Mouse (Mus musculus) lung, embryonic 16.5 days (tissue): Measurements from ENCODE around the gene Nf1. TPM values are rescaled to one million over a fixed set of nuclear protein-coding genes. Genes with fewer than 3 reads are reported as not detected.

Experiments used
- ATAC-seq: fragments of 200-750 bp; cut with Nextera tagmentation; 2 replicates; pipeline ENCODE4 v1.8.0; 2017; ENCODE audit warnings: low read depth, mild to moderate bottlenecking, moderate library complexity
- H3K27ac ChIP-seq: fragments of 300-500 bp; sonication (generic); 2 replicates; pipeline ENCODE4 v1.5.1; 2014; ENCODE audit warnings: mild to moderate bottlenecking, control low read depth, low read length
- H3K27me3 ChIP-seq: fragments of 300-500 bp; sonication (generic); 2 replicates; pipeline ENCODE4 v1.6.1; 2014; ENCODE audit warnings: low read depth, low read length, mixed read lengths; ENCODE audit not compliant: control insufficient read depth, insufficient read depth
- H3K36me3 ChIP-seq: fragments of 300-500 bp; sonication (generic); 2 replicates; pipeline ENCODE4 v1.6.1; 2014; ENCODE audit warnings: low read length; ENCODE audit not compliant: control insufficient read depth, insufficient read depth
- H3K4me1 ChIP-seq: fragments of 300-500 bp; sonication (generic); replicated peaks from 2 replicates; pipeline ENCODE4 v1.6.1; 2014; ENCODE audit warnings: low read length, mixed read lengths; ENCODE audit not compliant: control insufficient read depth, insufficient read depth
- H3K4me2 ChIP-seq: fragments of 300-500 bp; sonication (generic); 2 replicates; pipeline ENCODE4 v1.6.1; 2014; ENCODE audit warnings: low read depth, low read length, control low read depth
- H3K4me3 ChIP-seq: fragments of 300-500 bp; sonication (generic); 2 replicates; pipeline ENCODE4 v1.5.1; 2014; ENCODE audit warnings: mild to moderate bottlenecking, low read length, control low read depth
- H3K9ac ChIP-seq: fragments of 300-500 bp; sonication (generic); 2 replicates; pipeline ENCODE4 v1.6.1; 2014; ENCODE audit warnings: low read length, control low read depth
- H3K9me3 ChIP-seq: fragments of 300-500 bp; sonication (generic); 2 replicates; pipeline ENCODE4 v1.6.1; 2016; ENCODE audit warnings: low read length; ENCODE audit not compliant: control insufficient read depth
- WGBS: fragments of 180-500 bp; shearing (Covaris S2); extraction: QIAGEN DNeasy Blood & Tissue Kit; methylation state at CpG from one replicate; pipeline ENCODE4 v1.1.7; 2014; 5-methylcytosine and 5-hydroxymethylcytosine counted together
- polyA plus RNA-seq: library from polyadenylated mRNA; unstranded; fragments of >200 nt; fragmentation: Nextera tagmentation; extraction: Ambion mirVana; gene quantifications from 2 replicates; pipeline ENCODE4 v1.2.1, GENCODE M21; 2015

The Nf1 gene
- polyA plus RNA-seq, 1 experiment from 2014 or later, result 5.8 TPM

- Histone ChIP-seq H3K4me2 (no peak overlapping the region), H3K9me3 (no peaks in the 10 kb centered on the region), H3K9ac (no peak overlapping the region), H3K36me3 (no peaks in the 10 kb centered on the region), H3K27me3 (no peaks in the 10 kb centered on the region), H3K4me1 (no peaks in the 10 kb centered on the region), H3K27ac (no peak overlapping the region), H3K4me3 (no peak overlapping the region)
- no peak for ATAC-seq
- 81% methylated on average over 8 of the region's 8 CpGs for WGBS
Observed at GRCm38 (mm10) chr11:79617991-79618390, 278.5 kb downstream of the Nf1 start.

GRCm38 (mm10) chr11:79623029-79623428 lies 283.5 kb downstream of the Nf1 start:
- 63% methylated on average over 5 of the region's 5 CpGs for WGBS
- Histone ChIP-seq H3K27me3 (no peaks in the 10 kb centered on the region), H3K9me3 (no peaks in the 10 kb centered on the region), H3K36me3 (no peaks in the 10 kb centered on the region), H3K27ac (no peak overlapping the region), H3K4me2 (no peak overlapping the region), H3K9ac (no peak overlapping the region), H3K4me1 (no peaks in the 10 kb centered on the region), H3K4me3 (no peak overlapping the region)
- no peak for ATAC-seq

GRCm38 (mm10) chr11:79624801-79625302 lies 285.4 kb downstream of the Nf1 start:
- no peak overlapping the region for H3K9ac ChIP-seq
- H3K27me3 ChIP-seq, result no peaks in the 10 kb centered on the region
- no peaks in the 10 kb centered on the region for H3K4me1 ChIP-seq
- WGBS, result 11% methylated on average over 4 of the region's 4 CpGs
- ATAC-seq, result peak; percentile 28; the same call in 1 of the 2 replicates
- no peak overlapping the region for H3K4me3 ChIP-seq
- H3K4me2 ChIP-seq, result no peak overlapping the region
- H3K9me3 ChIP-seq, result no peaks in the 10 kb centered on the region
- H3K27ac ChIP-seq, result no peak overlapping the region
- H3K36me3 ChIP-seq, result no peaks in the 10 kb centered on the region

DNA sequence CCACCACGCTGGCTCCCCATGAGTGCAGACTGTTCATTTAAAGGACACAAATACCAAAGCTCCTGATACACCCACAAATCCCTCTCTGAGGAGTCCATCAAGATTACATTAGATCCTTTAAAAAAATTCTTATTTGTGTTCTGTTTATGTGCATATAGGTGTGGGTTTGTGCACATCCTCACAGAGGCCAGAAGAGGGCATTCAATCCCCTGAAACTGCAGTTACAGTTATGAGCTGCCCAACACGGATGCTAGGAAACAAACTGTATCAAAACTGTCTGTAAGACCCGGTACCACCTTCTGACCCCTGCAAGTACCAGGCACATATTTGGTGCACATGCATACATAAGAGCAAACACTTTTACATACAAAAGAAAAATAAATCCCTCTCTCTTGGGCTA lies 289.2 kb downstream of the Nf1 start:
- Histone ChIP-seq H3K4me3 (no peak overlapping the region), H3K27ac (no peak overlapping the region), H3K9ac (no peak overlapping the region), H3K36me3 (no peaks in the 10 kb centered on the region), H3K4me1 (0 out of 2 replicates have a peak, but pooled peaks cover 2% of the 10 kb centered on the region), H3K9me3 (no peaks in the 10 kb centered on the region), H3K27me3 (no peaks in the 10 kb centered on the region), H3K4me2 (no peak overlapping the region)
- 63% methylated on average over 3 of the region's 3 CpGs for WGBS
- ATAC-seq, result no peak

GRCm38 (mm10) chr11:79629752-79630374 lies 290.4 kb downstream of the Nf1 start:
- 75% methylated on average over 7 of the region's 7 CpGs for WGBS
- Histone ChIP-seq H3K9me3 (no peaks in the 10 kb centered on the region), H3K4me1 (0 out of 2 replicates have a peak, but pooled peaks cover 2% of the 10 kb centered on the region), H3K27me3 (no peaks in the 10 kb centered on the region), H3K4me3 (no peak overlapping the region), H3K4me2 (no peak overlapping the region), H3K27ac (no peak overlapping the region), H3K9ac (no peak overlapping the region), H3K36me3 (no peaks in the 10 kb centered on the region)
- ATAC-seq, result no peak

- Histone ChIP-seq H3K4me3 (no peak overlapping the region), H3K9ac (no peak overlapping the region), H3K36me3 (no peaks in the 10 kb centered on the region), H3K9me3 (no peaks in the 10 kb centered on the region), H3K4me2 (no peak overlapping the region), H3K4me1 (0 out of 2 replicates have a peak, but pooled peaks cover 2% of the 10 kb centered on the region), H3K27ac (no peak overlapping the region), H3K27me3 (no peaks in the 10 kb centered on the region)
- 64% methylated on average over 6 of the region's 6 CpGs for WGBS
- no peak for ATAC-seq
Observed at GRCm38 (mm10) chr11:79630521-79630920, 291.0 kb downstream of the Nf1 start.

Other genes with a start within 250 kb of the Nf1 start
- gene Ksr1, start 193.3 kb upstream of the Nf1 start, polyA plus RNA-seq, result 3.3 and 3.7 TPM in 2 replicates
- gene Wsb1, start 85.0 kb upstream of the Nf1 start, polyA plus RNA-seq, result 208 and 222 TPM in 2 replicates
- gene Gm9964, start 42.8 kb upstream of the Nf1 start, polyA plus RNA-seq, result not detected in 2 replicates
- 0.18 and 0.60 TPM in 2 replicates for gene Omg, start 164.4 kb downstream of the Nf1 start, polyA plus RNA-seq
- gene Evi2b, start 184.1 kb downstream of the Nf1 start, polyA plus RNA-seq, result 1.6 and 1.9 TPM in 2 replicates
- 0.64 and 0.84 TPM in 2 replicates for gene Evi2, start 190.9 kb downstream of the Nf1 start, polyA plus RNA-seq
- gene Evi2a, start 190.9 kb downstream of the Nf1 start, polyA plus RNA-seq, result 3.7 and 5.8 TPM in 2 replicates